Mouse (Mus musculus) 3134 (cell line): ENCODE results near the gene Col12a1.

Source experiments
- DNase-seq: peaks from one replicate; pipeline ENCODE4 v3.0.0-alpha.2; 2011; ENCODE audit warnings: low spot score; ENCODE audit not compliant: insufficient read length; ENCODE audit errors: extremely low read depth

Gene Col12a1

DNA sequence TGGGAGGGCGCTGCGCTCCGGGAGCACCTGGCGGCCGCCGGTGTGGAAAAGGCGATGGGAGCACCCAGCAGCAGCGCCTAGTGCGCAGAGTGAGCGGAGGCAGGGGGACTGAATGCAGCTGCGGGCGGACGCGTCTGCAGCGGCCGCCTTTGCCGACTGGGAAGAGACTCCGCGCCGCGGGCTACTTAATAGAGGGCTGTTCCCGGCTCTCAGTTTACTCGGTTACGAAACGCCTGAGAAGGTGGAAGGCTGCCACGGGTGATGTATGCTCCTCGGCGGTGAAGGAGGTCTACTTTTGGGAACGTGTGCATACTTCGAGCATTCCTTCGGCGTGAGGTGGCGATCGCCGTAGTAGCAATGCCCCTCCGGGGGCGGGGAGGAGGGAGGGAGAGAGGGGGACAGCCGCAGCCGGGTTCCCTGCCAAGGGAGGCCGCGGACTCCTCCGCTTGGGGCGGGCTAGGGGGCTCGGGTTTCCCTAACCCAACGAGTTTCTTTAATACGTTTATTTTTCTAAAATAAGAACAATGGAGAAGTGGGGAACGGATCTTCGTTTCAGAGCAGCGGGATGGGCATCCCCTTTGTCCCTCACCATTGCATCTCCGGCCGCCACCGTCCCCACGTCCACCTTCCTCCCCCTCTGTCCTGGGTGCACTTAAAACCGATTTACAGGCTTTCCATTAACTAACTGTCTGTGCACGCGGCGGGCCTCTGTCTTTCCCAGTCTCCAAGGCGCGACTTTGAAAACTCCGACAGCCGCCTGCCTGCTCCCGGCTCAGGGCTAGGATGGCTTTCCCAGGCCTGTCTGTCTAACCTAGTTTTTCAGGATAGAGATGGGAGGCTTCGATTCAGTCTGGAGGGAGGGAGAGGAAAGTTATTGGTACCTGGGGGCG is at the start of gene Col12a1:
Col12a1 (minus strand) TSS at position 351 of the 890 bp plus-strand sequence.
- peak; percentile 62 for DNase-seq

DNA sequence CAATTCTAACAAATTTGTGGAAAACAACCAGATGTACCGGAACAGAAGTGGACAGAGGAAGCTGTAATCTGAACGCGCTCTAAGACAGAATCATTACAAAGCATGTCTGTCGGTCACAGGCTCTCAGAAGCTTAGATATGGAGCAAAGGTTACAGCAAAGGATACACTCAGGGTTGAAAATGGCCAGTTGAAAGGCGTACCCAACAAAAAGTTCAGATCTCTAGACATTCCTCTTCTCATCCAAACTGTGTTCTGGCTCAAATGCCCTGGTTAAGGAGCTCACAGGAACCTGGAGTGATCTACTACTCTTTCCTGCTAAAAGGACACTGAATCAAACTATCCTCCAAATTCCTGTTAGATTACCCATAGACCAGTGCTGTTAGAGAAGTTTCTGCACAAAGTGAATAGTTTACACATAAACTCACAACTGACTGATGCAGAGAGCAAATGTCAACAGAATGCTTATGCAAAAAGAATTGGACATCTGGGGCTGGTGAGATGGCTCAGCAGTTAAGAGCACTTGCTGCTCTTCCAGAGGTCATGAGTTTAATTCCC is 48.4 kb upstream of the Col12a1 start:
- DNase-seq = no peak

DNA sequence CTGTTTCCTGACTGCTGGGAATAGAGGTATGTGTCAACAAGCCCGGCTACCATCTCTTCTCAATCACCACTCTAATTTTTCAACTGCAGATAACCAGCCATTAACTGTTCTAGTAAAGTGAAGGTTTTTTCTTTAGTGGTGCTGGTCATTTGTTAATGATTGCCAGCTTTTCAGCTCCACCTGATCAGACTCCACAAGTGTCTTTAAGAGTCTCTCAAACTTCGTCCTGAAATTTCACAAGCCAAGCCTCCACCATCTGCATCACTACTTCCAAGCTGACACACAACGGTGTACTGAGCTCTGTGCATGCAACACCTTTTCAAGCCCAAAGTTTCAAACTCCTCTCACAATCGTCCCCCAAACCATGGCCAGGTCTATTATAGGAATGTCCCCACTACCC is 46.7 kb upstream of the Col12a1 start:
- DNase-seq = no peak

GRCm38 (mm10) chr9:79762519-79762918 is 43.9 kb upstream of the Col12a1 start:
- DNase-seq = no peak

- no peak for DNase-seq
Observed at GRCm38 (mm10) chr9:79760076-79760475, 41.4 kb upstream of the Col12a1 start.

- DNase-seq = peak; percentile 94
Observed at GRCm38 (mm10) chr9:79759385-79760005, 40.9 kb upstream of the Col12a1 start, which contains the start of gene Cox7a2. Cox7a2 (minus strand) TSS chr9:79759878.

- DNase-seq = no peak
Observed at GRCm38 (mm10) chr9:79755311-79755710, 36.7 kb upstream of the Col12a1 start.

DNA sequence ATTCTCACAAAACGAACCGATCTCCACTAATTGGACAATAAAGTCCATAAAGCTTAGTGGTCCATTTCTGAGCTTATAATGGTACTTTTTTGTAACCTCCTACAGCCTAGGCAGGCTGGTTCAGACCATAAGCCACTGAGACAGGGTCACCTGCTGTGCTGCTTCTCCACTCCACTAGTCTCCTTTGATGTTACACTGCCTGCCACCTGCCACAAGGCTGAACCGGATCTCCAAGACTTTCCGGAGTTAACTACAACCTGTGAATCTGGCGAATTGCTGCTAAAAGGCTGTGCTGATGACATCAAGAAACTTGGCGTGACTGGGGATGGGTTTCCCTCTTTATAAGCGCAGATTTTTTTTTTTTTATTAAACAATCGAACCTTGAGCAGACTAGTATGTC is 33.2 kb upstream of the Col12a1 start:
- DNase-seq = no peak

DNA sequence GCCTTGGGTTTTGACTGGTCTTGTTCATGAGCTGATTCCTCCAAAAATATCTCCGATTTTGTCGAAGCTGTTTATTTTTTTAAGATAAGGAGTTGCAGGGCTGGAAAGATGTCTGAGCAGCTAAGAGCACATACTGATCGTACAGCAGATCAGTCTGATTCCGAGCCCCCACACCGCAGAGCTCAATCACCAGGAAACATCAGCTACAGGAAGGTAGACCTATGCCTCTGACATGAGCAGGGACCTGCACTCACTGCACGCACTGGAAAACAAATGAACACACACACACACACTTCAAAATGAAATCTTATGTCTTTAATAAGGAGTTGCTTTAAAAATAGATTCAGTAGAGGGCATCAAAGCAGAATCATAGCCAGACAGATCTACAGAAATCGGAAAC is 32.1 kb upstream of the Col12a1 start:
- no peak for DNase-seq

- DNase-seq = no peak
Observed at GRCm38 (mm10) chr9:79745036-79745435, 26.4 kb upstream of the Col12a1 start.

DNA sequence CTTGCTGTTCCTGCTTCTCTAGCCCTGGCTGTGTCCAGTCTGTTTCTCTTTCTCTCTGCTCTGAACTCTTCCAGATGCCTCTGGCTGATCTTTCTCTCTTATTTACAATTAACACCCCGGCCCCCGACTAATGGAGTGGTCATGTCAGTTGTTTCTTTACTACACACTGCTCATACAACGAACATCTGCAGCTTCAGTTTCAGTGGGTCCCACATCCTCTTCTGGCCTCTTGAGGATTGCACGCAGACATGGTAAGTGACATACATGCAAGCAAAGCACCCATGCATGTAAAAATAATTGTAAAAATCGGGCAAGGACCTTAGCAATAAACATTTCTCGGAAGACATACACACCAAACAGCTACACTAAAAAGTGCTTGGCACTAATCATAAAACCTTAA is 17.0 kb upstream of the Col12a1 start:
- DNase-seq = no peak

GRCm38 (mm10) chr9:79730301-79730700 is 11.7 kb upstream of the Col12a1 start:
- no peak for DNase-seq

DNA sequence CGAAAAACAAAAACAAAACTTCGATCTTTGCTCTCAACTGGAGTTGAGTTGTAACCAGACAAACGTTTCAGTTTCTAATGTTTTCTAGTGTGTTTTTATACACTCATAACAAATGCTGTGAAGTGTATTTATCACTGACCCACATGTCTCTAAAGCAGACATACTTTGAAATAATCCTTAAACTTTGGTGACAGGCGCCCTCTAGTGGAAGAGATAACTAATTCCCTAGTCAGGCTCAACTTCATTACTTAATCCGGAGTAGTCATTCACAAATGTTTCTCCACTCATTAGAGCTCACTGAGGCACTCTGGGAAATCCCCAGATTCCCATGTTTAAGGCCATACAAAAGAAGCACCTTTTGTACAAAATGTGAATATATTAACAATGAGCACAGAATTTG is 4.5 kb upstream of the Col12a1 start:
- no peak for DNase-seq

GRCm38 (mm10) chr9:79721056-79721455 is 2.4 kb upstream of the Col12a1 start:
- DNase-seq = no peak

GRCm38 (mm10) chr9:79720143-79720542 is 1.5 kb upstream of the Col12a1 start:
- DNase-seq = no peak

- no peak for DNase-seq
Observed at GRCm38 (mm10) chr9:79719451-79719850, 820 bp upstream of the Col12a1 start.

GRCm38 (mm10) chr9:79717836-79718475 is 675 bp downstream of the Col12a1 start:
- DNase-seq = no peak

GRCm38 (mm10) chr9:79716909-79717835 is 1.5 kb downstream of the Col12a1 start:
- no peak for DNase-seq

DNA sequence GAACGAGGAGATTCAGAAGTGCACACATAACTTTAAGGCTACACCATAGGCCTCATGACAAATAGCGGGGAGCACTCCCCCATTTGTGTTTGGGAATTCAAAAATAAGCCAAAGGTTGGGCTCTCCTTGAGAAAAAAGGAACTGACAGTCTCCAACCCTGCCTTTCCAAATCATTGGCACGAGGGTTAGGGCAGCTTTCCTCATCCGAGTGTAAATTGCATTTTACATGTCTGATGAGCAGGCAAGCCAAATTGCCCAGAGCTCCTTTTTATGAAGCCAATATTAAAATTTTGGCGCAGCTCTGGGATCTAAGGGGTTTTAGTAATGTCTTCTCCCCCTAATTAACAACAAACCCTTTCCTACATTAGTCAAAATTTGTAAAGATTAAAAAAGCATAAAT is 2.1 kb downstream of the Col12a1 start:
- DNase-seq = no peak

DNA sequence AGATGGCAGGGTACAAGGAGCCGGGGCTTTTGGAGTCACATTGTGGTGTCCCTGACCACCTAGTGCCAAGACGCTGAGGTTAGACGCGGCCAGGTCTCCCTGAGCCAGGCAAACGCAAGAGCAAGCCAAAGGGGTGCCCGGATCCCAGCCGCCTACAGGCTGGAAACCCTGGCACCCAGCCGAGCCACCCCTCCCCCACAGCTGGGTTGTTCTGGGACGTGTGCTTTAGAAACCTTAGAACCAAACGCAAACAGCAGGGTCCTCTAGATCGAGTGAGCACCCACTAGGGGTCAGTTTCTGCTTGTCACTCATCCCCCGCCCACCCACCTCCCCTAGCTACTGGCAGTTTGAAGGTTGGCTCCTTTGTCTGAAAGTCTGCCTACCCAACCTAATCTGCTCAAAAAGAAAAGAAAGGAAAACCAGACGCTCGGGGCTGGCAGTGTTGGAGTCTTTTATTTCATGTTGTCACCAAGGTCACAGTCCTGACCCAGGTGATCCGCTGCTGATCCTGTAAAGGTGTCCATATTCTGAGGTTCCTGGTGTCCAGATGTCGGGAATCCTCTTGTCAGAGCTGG is 4.1 kb downstream of the Col12a1 start:
- DNase-seq = peak; percentile 60
